9 mouse cellular contexts compared by ENCODE assay signal in the genomic region with DNA sequence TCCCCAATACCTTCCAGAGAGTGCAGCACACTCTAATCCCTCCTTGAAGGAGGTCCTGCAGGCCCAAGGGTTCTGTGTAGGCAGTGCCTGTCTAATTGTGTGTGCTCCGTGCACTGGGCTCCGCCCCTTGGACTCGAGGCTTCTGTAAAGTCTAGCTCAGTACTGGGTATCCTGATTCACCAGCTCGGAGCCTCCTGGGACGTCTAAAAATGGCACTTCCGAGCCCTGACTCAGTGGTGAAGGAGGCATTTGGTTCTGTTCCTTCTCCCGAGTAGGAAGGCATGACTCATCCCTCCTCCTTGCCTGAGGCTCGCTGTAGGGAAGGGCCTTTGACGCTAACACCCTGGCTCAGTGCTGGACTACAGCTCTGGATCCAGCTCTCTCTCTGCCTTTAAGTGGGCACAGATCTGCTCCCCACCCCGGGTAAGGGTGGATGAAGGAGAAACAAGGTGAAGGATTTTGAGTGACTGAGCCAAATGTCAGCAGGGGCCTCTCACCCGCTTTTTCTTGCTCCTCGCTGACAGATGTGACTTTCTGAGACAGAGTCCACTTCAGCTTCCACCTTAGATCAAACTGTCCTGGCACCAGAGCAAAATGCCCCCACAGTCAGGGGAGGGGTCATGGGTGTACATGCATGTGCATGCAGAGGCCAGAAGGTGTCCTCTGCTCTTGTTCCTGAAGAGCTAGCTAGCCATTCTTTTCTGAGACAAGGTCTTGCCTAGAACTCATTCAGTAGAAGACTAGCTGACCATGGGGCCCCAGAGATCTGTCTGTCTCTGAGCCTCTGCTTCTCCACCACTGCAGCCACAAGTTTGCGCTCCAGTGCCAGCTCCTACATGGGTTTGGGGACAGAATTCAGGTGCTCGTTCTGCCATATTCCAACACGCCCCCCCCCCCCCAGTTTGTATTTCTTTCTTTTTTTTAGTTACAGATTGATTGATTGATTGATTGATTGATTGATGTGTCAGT.
DNase-seq lines count a peak whose midpoint lies in the region; ATAC-seq and TF ChIP-seq lines count a peak whose summit lies in the region.
"Had no signal": no experiment of that assay in that cellular context is flagged by ENCODE, and none has a peak within 500 bp of the region (broad histone marks: within the 10 kb centered on the region; RNA-seq: fewer than 3 reads in every experiment).

No protein-coding gene starts in this region.

- ATAC-seq in intestine, embryonic 16.5 days, result peak; percentile 76
- ATAC-seq in liver, postnatal 0 days, result peak; percentile 56

- peak overlapping the region; percentile 27 for H3K4me2 ChIP-seq in intestine, embryonic 16.5 days (ENCODE audit: low read depth, low read length)
- no peak overlapping the region for H3K4me2 ChIP-seq in liver, postnatal 0 days (ENCODE audit: low read depth, low read length)

- 41% methylated on average over 15 of the region's 15 CpGs for WGBS in intestine, embryonic 16.5 days
- WGBS in liver, postnatal 0 days (ENCODE audit: insufficient replicate concordance), result 35% methylated on average over 15 of the region's 15 CpGs

- peak; percentile 25 for DNase-seq in ovary, postnatal 36 days (ENCODE audit: low spot score)
- DNase-seq in ovary, postnatal 14 days (ENCODE audit: low spot score), result no peak
- DNase-seq in adrenal gland, postnatal 36 days, result peak; percentile 64 to 71
- DNase-seq in frontal cortex, postnatal 25 days (ENCODE audit: low spot score in 2 of 2), result peak; percentile 54 to 64
- no peak for DNase-seq in liver, postnatal 0 days
- peak; percentile 46 for DNase-seq in skeletal muscle tissue, adult 2 months (ENCODE audit: low read depth, low spot score)
- DNase-seq in natural killer cell, adult 2 months (ENCODE audit: low spot score in 2 of 2), result no peak

- no peak for TF ChIP-seq EP300 in liver, postnatal 0 days (IDR thresholded peaks at IDR 0.05; ENCODE audit: low read depth)

- peaks cover 8% of the 10 kb centered on the region; the same call in 1 of the 2 replicates for H3K4me1 ChIP-seq in intestine, embryonic 16.5 days (ENCODE audit: control insufficient read depth, insufficient read depth, low read length)
- H3K4me1 ChIP-seq in liver, postnatal 0 days (ENCODE audit: insufficient read depth), result no peaks in the 10 kb centered on the region

- no peak overlapping the region for H3K9ac ChIP-seq in intestine, embryonic 16.5 days (ENCODE audit: low read depth, low read length)
- H3K9ac ChIP-seq in liver, postnatal 0 days (replicated peaks), result no peak overlapping the region

- H3K27me3 ChIP-seq in intestine, embryonic 16.5 days (replicated peaks; ENCODE audit: control insufficient read depth, insufficient read depth, low read length), result no peaks in the 10 kb centered on the region
- no peaks in the 10 kb centered on the region for H3K27me3 ChIP-seq in liver, postnatal 0 days (ENCODE audit: insufficient read depth, low read length)

- no peak for TF ChIP-seq CTCF in liver, postnatal 0 days (IDR thresholded peaks at IDR 0.05; ENCODE audit: low read depth)

- H3K4me3 ChIP-seq in intestine, embryonic 16.5 days (ENCODE audit: low read length), result no peak overlapping the region
- no peak overlapping the region for H3K4me3 ChIP-seq in liver, postnatal 0 days (ENCODE audit: low read depth, low read length)
- H3K4me3 ChIP-seq: erythroblast, embryonic 14.5 days had no signal

- no peaks in the 10 kb centered on the region for H3K9me3 ChIP-seq in intestine, embryonic 16.5 days (ENCODE audit: control insufficient read depth, low read length)
- no peaks in the 10 kb centered on the region for H3K9me3 ChIP-seq in liver, postnatal 0 days (ENCODE audit: low read length)

- H3K36me3 ChIP-seq in intestine, embryonic 16.5 days (ENCODE audit: control insufficient read depth, insufficient read depth, low read length), result no peaks in the 10 kb centered on the region
- no peaks in the 10 kb centered on the region for H3K36me3 ChIP-seq in liver, postnatal 0 days (replicated peaks; ENCODE audit: insufficient read depth, low read length)

- H3K27ac ChIP-seq in intestine, embryonic 16.5 days (ENCODE audit: low read length), result no peak overlapping the region
- H3K27ac ChIP-seq in liver, postnatal 0 days (ENCODE audit: low read depth), result no peak overlapping the region

Comparison
In these comparisons a context has a peak if more than half of its experiments do, and no peak if none do; other contexts are left out.
1. DNase-seq: peak in ovary, postnatal 36 days (single experiment), adrenal gland, postnatal 36 days (2 of 2), frontal cortex, postnatal 25 days (2 of 2) and skeletal muscle tissue, adult 2 months (single experiment); none in ovary, postnatal 14 days (single experiment), liver, postnatal 0 days (single experiment) and natural killer cell, adult 2 months (0 of 2).